Comparison of ENCODE assay signal across 24 mouse cellular contexts in genomic region chr3:55260139-55260538, GRCm38 (mm10). TPM values are rescaled to one million over a fixed set of nuclear protein-coding genes. Genes with fewer than 3 reads are reported as not detected.
DNase-seq lines count a peak whose midpoint lies in the region; ATAC-seq and TF ChIP-seq lines count a peak whose summit lies in the region.
"Had no signal": no experiment of that assay in that cellular context is flagged by ENCODE, and none has a peak within 500 bp of the region (broad histone marks: within the 10 kb centered on the region; RNA-seq: fewer than 3 reads in every experiment).

No protein-coding gene starts in this region.

- TF ChIP-seq CTCF in layer of hippocampus, adult 2 months (conservative IDR thresholded peaks at IDR 0.05), result no peak

- H3K27ac ChIP-seq in layer of hippocampus, adult 2 months, result peak overlapping the region; percentile 51
- H3K27ac ChIP-seq: embryonic facial prominence, embryonic 12.5 days; hindbrain, embryonic 15.5 days; kidney, embryonic 15.5 days; limb, embryonic 13.5 days; liver, embryonic 13.5 days; lung, embryonic 15.5 days; neural tube, embryonic 12.5 days had no signal

- no peak for DNase-seq in frontal cortex, postnatal 14 days (ENCODE audit: low spot score in 2 of 2)
- DNase-seq in layer of hippocampus, adult 2 months (ENCODE audit: low spot score in 2 of 2), result no peak
- DNase-seq in layer of hippocampus, adult 11-12 months (ENCODE audit: low spot score), result no peak
- DNase-seq in 416B (ENCODE audit: low read depth), result peak; percentile 30
- no peak for DNase-seq in cerebellum, adult 11-12 months
- DNase-seq in cerebellum, postnatal 10 days, result no peak
- DNase-seq: adrenal gland, postnatal 36 days; cerebellum, adult 8-10 months; kidney, postnatal 4 days; liver, embryonic 13.5 days; right cerebral cortex, adult 18-20 months had no signal

- no peak overlapping the region for H3K4me3 ChIP-seq in layer of hippocampus, adult 2 months
- H3K4me3 ChIP-seq: embryonic facial prominence, embryonic 12.5 days; erythroblast, embryonic 14.5 days; hindbrain, embryonic 15.5 days; kidney, embryonic 15.5 days; limb, embryonic 13.5 days; liver, embryonic 13.5 days; lung, embryonic 15.5 days; neural tube, embryonic 12.5 days had no signal

- ATAC-seq in frontal cortex, adult (ENCODE audit: low TSS enrichment), result peak; percentile 18
- ATAC-seq in hematopoietic stem cell, adult 5-6 weeks (replicated peaks in 1 of 2; ENCODE audit: insufficient read depth in 1 of 2, low FRiP score in 2 of 2, low TSS enrichment in 1 of 2, low read depth in 1 of 2, poor library complexity in 2 of 2, severe bottlenecking in 2 of 2), result peak; percentile 87 to 94
- ATAC-seq: forebrain, embryonic 14.5 days; intestine, embryonic 16.5 days had no signal

RNA-seq across cellular contexts. Expression of gene Dclk1, which starts 18.0 kb away (rescaled TPM):
- 100 to 1,000 TPM; 569 to 585 TPM for total RNA-seq in layer of hippocampus, adult 2 months (2021)
- not detected in 2 replicates for total RNA-seq in hematopoietic stem cell, adult 5-6 weeks (2017)
- total RNA-seq: CH12.LX, MEL had no signal

Comparison
In these comparisons a context has a peak if more than half of its experiments do, and no peak if none do; other contexts are left out.
1. RNA of gene Dclk1, which starts 18.0 kb away (total RNA-seq): 569 to 585 TPM in layer of hippocampus, adult 2 months; not detected in hematopoietic stem cell, adult 5-6 weeks; every median in the first group is over 100 times any median in the second.